Mouse (Mus musculus): ENCODE results near the gene Pyroxd2. TPM values are rescaled to one million over a fixed set of nuclear protein-coding genes. Genes with fewer than 3 reads are reported as not detected.
A peak's percentile ranks its signal among the peaks of the same experiment; 100 is the strongest.

The Pyroxd2 gene
- polyA plus RNA-seq (2012; rRNA removed) (6.5 and 7.7 TPM in 2 replicates), polyA plus RNA-seq (2014; fragmentation: Nextera tagmentation; extraction: Ambion mirVana) (2.4 and 2.9 TPM in 2 replicates)

DNA sequence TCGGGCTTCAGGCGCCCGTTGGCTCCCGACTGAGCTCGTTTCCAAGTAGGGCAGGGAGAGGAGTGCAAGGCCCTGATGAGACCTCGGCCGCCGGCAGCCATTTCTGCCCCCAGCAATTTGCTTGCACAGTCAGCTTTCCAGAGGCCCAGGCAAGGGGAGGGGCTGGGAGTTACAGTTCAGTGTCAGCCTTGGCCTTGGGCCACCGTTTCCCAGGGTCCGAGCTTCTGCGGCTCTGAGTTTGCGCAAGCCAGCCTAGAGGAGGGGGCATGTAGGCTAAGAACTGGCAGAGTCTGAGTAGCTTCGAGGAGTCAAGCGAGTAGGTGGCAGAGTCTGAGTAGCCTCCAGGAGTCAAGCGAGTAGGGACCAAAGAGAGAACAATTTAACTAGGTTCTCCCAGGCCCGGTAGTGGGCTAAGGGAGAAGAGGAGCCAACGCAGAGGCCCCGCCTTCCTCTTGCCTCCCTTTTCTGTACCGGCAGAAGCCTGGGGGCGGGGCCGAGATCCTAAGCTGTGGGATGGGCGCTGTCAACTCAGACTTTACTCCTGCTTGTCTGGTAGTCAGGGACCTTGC lies at the start of gene Pyroxd2:
Pyroxd2 (minus strand) TSS at position 413 of the 569 bp plus-strand sequence.
- H3K27ac ChIP-seq (replicated peaks; ENCODE audit: low read depth, low read length), result peak within 1 kb of the TSS; percentile 92
- H3K4me1 ChIP-seq (ENCODE audit: control insufficient read depth, insufficient read depth, low read length), result peaks cover 36% of the 10 kb centered on the region
- DNase-seq (ENCODE audit: low spot score), result peak; percentile 92
- peak within 1 kb of the TSS; percentile 37 for H3K4me3 ChIP-seq (replicated peaks; ENCODE audit: low read length)
- no peaks in the 10 kb centered on the region for H3K36me3 ChIP-seq (ENCODE audit: control insufficient read depth, insufficient read depth, low read length)
- H3K9me3 ChIP-seq (ENCODE audit: control insufficient read depth, low read length), result no peaks in the 10 kb centered on the region
- ATAC-seq (ENCODE audit: low FRiP score, low read depth), result peak; percentile 91
- TF ChIP-seq POLR2A (IDR thresholded peaks at IDR 0.05; ENCODE audit: borderline replicate concordance, extremely low read depth, insufficient read depth, insufficient read length), result peak; percentile 28; the same call in 1 of the 2 replicates
- H3K4me2 ChIP-seq (replicated peaks; ENCODE audit: low read depth, low read length, severe bottlenecking), result peak within 1 kb of the TSS; percentile 66
- peak within 1 kb of the TSS; percentile 78 for H3K9ac ChIP-seq (ENCODE audit: low read depth, low read length, severe bottlenecking)
- WGBS, result under 1% methylated on average over 20 of the region's 22 CpGs
- no peaks in the 10 kb centered on the region for H3K27me3 ChIP-seq (ENCODE audit: control insufficient read depth, insufficient read depth, low read length)

DNA sequence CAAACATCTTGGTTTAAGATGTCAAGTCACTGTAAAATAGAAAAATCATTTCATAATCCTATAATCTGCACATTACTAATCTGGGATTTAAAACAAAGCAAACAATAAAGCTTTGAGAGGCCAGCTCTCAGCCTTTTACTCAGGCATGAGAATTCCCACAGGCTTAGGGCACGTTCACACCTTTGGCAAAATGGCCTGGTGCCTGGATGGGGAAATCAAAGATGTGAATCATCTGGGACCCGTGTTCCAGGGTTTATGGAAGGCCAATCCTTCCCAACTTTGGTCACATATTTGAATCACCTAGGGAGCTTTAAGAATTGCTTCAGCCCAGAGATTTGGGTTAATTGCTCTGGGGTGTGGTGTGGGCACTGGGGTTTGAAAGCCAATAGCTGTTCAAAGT lies 45.3 kb upstream of the Pyroxd2 start:
- TF ChIP-seq POLR2A (IDR thresholded peaks at IDR 0.05; ENCODE audit: borderline replicate concordance, extremely low read depth, insufficient read depth, insufficient read length), result no peak
- H3K27ac ChIP-seq (replicated peaks; ENCODE audit: low read depth, low read length), result no peak overlapping the region
- no peak overlapping the region for H3K9ac ChIP-seq (ENCODE audit: low read depth, low read length, severe bottlenecking)
- no peak overlapping the region for H3K4me2 ChIP-seq (replicated peaks; ENCODE audit: low read depth, low read length, severe bottlenecking)
- 31% methylated on average over 2 of the region's 2 CpGs for WGBS
- no peak overlapping the region for H3K4me3 ChIP-seq (replicated peaks; ENCODE audit: low read length)
- no peaks in the 10 kb centered on the region for H3K36me3 ChIP-seq (ENCODE audit: control insufficient read depth, insufficient read depth, low read length)
- H3K27me3 ChIP-seq (ENCODE audit: control insufficient read depth, insufficient read depth, low read length), result no peaks in the 10 kb centered on the region
- ATAC-seq (ENCODE audit: low FRiP score, low read depth) (no peak), DNase-seq (ENCODE audit: low spot score) (no peak)
- H3K4me1 ChIP-seq (ENCODE audit: control insufficient read depth, insufficient read depth, low read length), result peaks cover 21% of the 10 kb centered on the region
- H3K9me3 ChIP-seq (ENCODE audit: control insufficient read depth, low read length), result no peaks in the 10 kb centered on the region

DNA sequence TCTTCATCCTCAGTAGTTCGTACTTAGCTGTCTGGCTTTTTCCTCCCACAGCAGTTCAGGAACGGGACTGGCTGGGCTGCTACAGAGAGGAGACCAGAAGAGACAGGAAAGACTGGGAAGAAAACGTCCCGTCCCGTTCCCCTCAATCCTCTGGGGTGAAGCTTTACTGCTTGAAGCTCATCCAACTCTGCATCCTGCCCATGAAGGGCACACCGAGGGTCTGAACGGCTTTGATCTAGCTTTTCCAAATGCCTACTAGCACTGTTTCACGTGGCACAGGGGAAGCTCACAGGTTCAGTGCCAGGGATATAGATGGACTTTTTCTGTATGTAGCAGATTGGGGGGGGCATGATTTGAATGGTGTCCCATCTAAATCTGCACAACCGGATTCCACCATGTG lies 43.2 kb upstream of the Pyroxd2 start:
- H3K27ac ChIP-seq (replicated peaks; ENCODE audit: low read depth, low read length), result no peak overlapping the region
- H3K4me2 ChIP-seq (replicated peaks; ENCODE audit: low read depth, low read length, severe bottlenecking), result peak overlapping the region; percentile 88

DNA sequence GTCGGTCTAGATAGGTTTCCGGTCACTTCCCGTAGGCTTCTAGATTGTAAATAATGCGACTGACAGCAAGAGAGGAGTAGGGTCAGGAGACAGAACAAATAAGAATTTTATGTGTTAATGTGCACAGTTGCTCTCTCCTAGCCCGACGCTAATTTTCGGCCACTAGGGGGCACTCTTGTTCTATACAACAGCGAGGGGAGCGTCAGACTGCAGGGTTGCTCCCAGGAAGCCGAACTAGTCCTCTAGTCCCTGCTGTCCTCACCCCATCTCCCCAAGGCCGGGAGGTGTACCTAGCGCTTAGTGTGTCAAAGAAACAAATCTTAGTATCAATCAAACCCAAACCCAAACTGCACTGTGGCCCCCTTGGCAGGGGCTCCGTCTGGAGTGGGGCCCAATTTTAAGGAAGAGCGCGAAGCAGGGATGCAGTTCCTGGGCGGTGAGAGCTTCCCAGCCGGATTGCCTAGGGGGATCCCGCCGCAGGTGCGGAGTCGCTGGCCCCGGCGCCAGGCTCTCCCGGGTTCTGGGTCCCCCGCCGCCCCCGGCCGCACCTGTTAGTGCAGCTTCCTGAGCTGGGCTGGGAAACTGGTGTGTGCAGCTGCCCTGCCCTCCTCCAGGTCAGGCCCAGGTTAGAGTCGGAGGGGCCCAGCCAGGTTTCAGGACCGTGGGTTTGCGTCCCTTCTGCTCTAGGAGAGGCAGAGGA lies 42.5 kb upstream of the Pyroxd2 start:
- H3K27ac ChIP-seq (replicated peaks; ENCODE audit: low read depth, low read length), result no peak overlapping the region
- H3K36me3 ChIP-seq (ENCODE audit: control insufficient read depth, insufficient read depth, low read length), result no peaks in the 10 kb centered on the region
- peak overlapping the region; percentile 39 for H3K4me3 ChIP-seq (replicated peaks; ENCODE audit: low read length)
- H3K27me3 ChIP-seq (ENCODE audit: control insufficient read depth, insufficient read depth, low read length), result no peaks in the 10 kb centered on the region
- WGBS, result under 1% methylated on average over 30 of the region's 31 CpGs
- H3K4me1 ChIP-seq (ENCODE audit: control insufficient read depth, insufficient read depth, low read length), result peaks cover 21% of the 10 kb centered on the region
- TF ChIP-seq POLR2A (IDR thresholded peaks at IDR 0.05; ENCODE audit: borderline replicate concordance, extremely low read depth, insufficient read depth, insufficient read length), result no peak
- peak; percentile 78 for ATAC-seq (ENCODE audit: low FRiP score, low read depth)
- peak overlapping the region; percentile 45 for H3K9ac ChIP-seq (ENCODE audit: low read depth, low read length, severe bottlenecking)
- H3K4me2 ChIP-seq (replicated peaks; ENCODE audit: low read depth, low read length, severe bottlenecking), result peak overlapping the region; percentile 88
- H3K9me3 ChIP-seq (ENCODE audit: control insufficient read depth, low read length), result no peaks in the 10 kb centered on the region
- DNase-seq (ENCODE audit: low spot score), result peak; percentile 89

More for the DNA sequence above, 43.2 kb upstream of the Pyroxd2 start:
- H3K9me3 ChIP-seq (ENCODE audit: control insufficient read depth, low read length), result no peaks in the 10 kb centered on the region
- peaks cover 21% of the 10 kb centered on the region for H3K4me1 ChIP-seq (ENCODE audit: control insufficient read depth, insufficient read depth, low read length)
- peak overlapping the region; percentile 45; the same call in 1 of the 2 replicates for H3K9ac ChIP-seq (ENCODE audit: low read depth, low read length, severe bottlenecking)
- H3K27me3 ChIP-seq (ENCODE audit: control insufficient read depth, insufficient read depth, low read length), result no peaks in the 10 kb centered on the region
- ATAC-seq (ENCODE audit: low FRiP score, low read depth), result no peak
- no peaks in the 10 kb centered on the region for H3K36me3 ChIP-seq (ENCODE audit: control insufficient read depth, insufficient read depth, low read length)
- 22% methylated on average over 9 of the region's 9 CpGs for WGBS
- H3K4me3 ChIP-seq (replicated peaks; ENCODE audit: low read length), result no peak overlapping the region
- TF ChIP-seq POLR2A (IDR thresholded peaks at IDR 0.05; ENCODE audit: borderline replicate concordance, extremely low read depth, insufficient read depth, insufficient read length), result no peak
- no peak for DNase-seq (ENCODE audit: low spot score)

GRCm38 (mm10) chr19:42788311-42788710 lies 35.7 kb upstream of the Pyroxd2 start:
- Histone ChIP-seq H3K9me3 (ENCODE audit: control insufficient read depth, low read length) (no peaks in the 10 kb centered on the region), H3K27me3 (ENCODE audit: control insufficient read depth, insufficient read depth, low read length) (no peaks in the 10 kb centered on the region), H3K4me1 (ENCODE audit: control insufficient read depth, insufficient read depth, low read length) (no peaks in the 10 kb centered on the region), H3K4me3 (replicated peaks; ENCODE audit: low read length) (no peak overlapping the region), H3K36me3 (ENCODE audit: control insufficient read depth, insufficient read depth, low read length) (no peaks in the 10 kb centered on the region), H3K27ac (replicated peaks; ENCODE audit: low read depth, low read length) (no peak overlapping the region), H3K4me2 (replicated peaks; ENCODE audit: low read depth, low read length, severe bottlenecking) (no peak overlapping the region), H3K9ac (ENCODE audit: low read depth, low read length, severe bottlenecking) (no peak overlapping the region)
- ATAC-seq (ENCODE audit: low FRiP score, low read depth), result no peak
- 49% methylated on average over 5 of the region's 5 CpGs for WGBS
- no peak for DNase-seq (ENCODE audit: low spot score)
- no peak for TF ChIP-seq POLR2A (IDR thresholded peaks at IDR 0.05; ENCODE audit: borderline replicate concordance, extremely low read depth, insufficient read depth, insufficient read length)

All from limb, embryonic 14.5 days (tissue).